Mouse (Mus musculus) CD4-positive, CD25-positive, alpha-beta regulatory T cell (primary cell): Measurements from ENCODE around the gene Tas2r121. TPM values are rescaled to one million over a fixed set of nuclear protein-coding genes. Genes with fewer than 3 reads are reported as not detected.

Experiments
- polyA plus RNA-seq: library from polyadenylated mRNA; unstranded; fragments of 100-300 nt; shearing (Covaris generic); gene quantifications from one replicate; pipeline ENCODE4 v1.2.1, GENCODE M21; 2017

Gene Tas2r121
- polyA plus RNA-seq: not detected

DNA sequence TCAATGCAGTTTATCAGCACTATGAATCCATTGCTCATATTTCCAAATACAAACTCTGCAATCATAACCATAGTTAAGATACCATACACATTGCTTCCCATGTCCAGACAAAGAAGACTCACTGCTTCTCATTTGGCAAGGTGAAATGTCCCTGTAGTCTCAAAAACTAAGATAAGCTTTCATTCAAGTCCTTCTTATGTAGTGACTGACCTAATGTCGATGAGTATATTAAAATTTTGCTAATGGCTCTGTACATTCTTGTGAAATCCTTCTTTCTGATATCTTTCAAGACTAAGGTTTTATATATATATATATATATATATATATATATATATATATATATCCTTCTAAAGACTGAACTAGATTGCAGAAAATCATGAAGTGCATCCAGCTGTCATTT, at the start of gene Tas2r121:
TSS of gene Tas2r121 (minus strand) at position 101 of the 400 bp plus-strand sequence.

DNA sequence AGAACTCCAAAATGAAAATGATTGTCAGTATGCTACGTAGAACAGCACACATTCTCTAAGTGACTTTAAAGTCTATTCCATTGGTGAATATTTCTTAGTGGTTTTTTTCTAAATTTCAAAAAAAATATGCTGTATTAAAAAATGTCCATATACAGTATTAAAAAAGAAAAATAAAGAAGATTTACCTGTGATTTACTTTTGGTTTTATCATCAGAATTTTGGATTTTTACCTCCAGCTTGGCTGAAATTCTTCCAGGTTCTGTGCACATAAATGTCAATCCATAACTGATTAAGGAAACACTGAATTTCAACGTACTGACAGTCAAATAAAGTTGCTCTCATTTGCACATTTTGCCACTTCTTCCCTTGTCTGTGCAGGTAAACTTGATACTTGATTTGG, 37.1 kb upstream of the Tas2r121 start, which contains the start of gene Tas2r115:
TSS of gene Tas2r115 (minus strand) at position 101 of the 400 bp plus-strand sequence.

DNA sequence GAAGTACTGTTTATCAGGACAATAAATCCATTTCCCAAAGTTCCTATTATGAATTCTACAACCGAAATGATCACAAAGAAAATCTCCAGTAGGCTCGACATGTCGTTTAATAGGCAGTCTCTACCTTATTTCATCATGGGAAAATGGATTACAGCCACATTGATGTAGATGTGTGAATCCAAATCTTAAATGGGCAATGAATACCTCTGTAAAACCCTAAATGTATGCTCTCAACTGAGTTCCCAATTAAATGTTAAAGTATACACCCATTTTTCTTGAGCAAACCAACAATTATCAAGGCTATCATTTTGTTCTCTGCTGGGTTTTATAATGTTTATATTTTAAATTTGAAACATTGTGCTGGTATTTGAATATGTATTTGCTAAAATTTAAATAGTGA, 11.0 kb upstream of the Tas2r121 start, which contains the start of gene Tas2r122:
TSS of gene Tas2r122 (minus strand) at position 101 of the 400 bp plus-strand sequence.

DNA sequence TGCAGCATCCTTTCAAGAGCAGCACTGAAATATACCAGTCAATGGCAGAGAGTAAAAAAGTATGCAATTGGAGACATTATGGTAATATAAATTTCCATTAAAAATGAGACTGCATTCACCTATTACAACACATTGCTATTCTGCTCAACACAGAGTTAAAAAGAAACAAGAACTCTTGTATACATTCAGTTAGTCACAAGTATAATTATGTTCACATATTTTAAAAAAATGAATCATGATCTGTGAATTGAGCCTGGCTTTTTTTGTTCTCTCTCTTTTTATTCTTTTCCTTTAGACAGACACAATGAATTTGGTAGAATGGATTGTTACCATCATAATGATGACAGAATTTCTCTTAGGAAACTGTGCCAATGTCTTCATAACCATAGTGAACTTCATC, 44.2 kb downstream of the Tas2r121 start, which contains the start of gene Tas2r120:
TSS of gene Tas2r120 (plus strand) at position 301 of the 400 bp plus-strand sequence.

DNA sequence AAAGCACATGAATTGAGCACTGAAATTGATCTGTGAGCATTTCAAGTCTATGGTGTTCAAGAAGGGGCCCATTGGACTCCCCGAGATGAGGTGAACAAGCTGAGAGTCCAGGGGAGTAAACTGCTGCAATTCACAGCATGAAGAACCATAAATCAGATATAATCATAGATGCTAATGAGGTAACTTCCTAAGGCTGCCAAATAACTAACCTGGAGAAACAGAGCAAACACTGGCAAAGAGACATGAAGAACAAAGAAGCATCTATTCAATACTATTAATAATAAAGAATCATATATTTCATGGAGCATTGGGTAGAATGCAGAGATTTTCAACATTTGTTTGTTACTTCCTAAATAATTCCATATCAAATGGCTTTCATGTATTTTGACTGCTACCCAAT, 49.4 kb downstream of the Tas2r121 start, which contains the start of gene A630073D07Rik:
TSS of gene A630073D07Rik (minus strand) at position 101 of the 400 bp plus-strand sequence.

Other genes with a start within 250 kb of the Tas2r121 start
- not detected for gene Prh1, start 131.2 kb downstream of the Tas2r121 start, polyA plus RNA-seq
- not detected for gene Prp2, start 105.1 kb downstream of the Tas2r121 start, polyA plus RNA-seq
- gene A630073D07Rik, start 49.5 kb downstream of the Tas2r121 start, polyA plus RNA-seq: 0.17 TPM
- not detected for gene Tas2r120, start 44.1 kb downstream of the Tas2r121 start, polyA plus RNA-seq
- gene Tas2r122, start 10.9 kb upstream of the Tas2r121 start, polyA plus RNA-seq: not detected
- gene Tas2r115, start 37.0 kb upstream of the Tas2r121 start, polyA plus RNA-seq: not detected
- not detected for gene Tas2r124, start 53.7 kb upstream of the Tas2r121 start, polyA plus RNA-seq
- gene Tas2r102, start 61.1 kb upstream of the Tas2r121 start, polyA plus RNA-seq: not detected
- gene Tas2r136, start 77.2 kb upstream of the Tas2r121 start, polyA plus RNA-seq: not detected
- gene Tas2r117, start 101.8 kb upstream of the Tas2r121 start, polyA plus RNA-seq: not detected
- not detected for gene Tas2r123, start 146.1 kb upstream of the Tas2r121 start, polyA plus RNA-seq
- not detected for gene Tas2r116, start 154.4 kb upstream of the Tas2r121 start, polyA plus RNA-seq
- not detected for gene Tas2r110, start 167.0 kb upstream of the Tas2r121 start, polyA plus RNA-seq
- gene Tas2r113, start 192.0 kb upstream of the Tas2r121 start, polyA plus RNA-seq: not detected
- not detected for gene Tas2r125, start 208.6 kb upstream of the Tas2r121 start, polyA plus RNA-seq